Mouse (Mus musculus) embryonic facial prominence, embryonic 12.5 days (tissue): ENCODE data around the gene Arl11. TPM values are rescaled to one million over a fixed set of nuclear protein-coding genes. Genes with fewer than 3 reads are reported as not detected.
A peak's percentile ranks its signal among the peaks of the same experiment; 100 is the strongest.
"Not testable (repeated sequence)": the region's sequence is repeated elsewhere in the genome, so short reads cannot be mapped to it uniquely, and the experiment has no call there.

ENCODE experiments used
- ATAC-seq: fragments of 200-750 bp; cut with Nextera tagmentation; 2 replicates; pipeline ENCODE4 v1.8.0; 2017; ENCODE audit not compliant: insufficient number of reproducible peaks, insufficient read depth, low FRiP score, low TSS enrichment
- H3K27ac ChIP-seq: fragments of 300-500 bp; sonication (generic); 2 replicates; pipeline ENCODE4 v1.5.1; 2016; ENCODE audit warnings: mild to moderate bottlenecking
- H3K27me3 ChIP-seq: fragments of 300-500 bp; sonication (generic); 2 replicates; pipeline ENCODE4 v1.6.1; 2016; ENCODE audit warnings: mild to moderate bottlenecking, moderate library complexity
- H3K36me3 ChIP-seq: fragments of 300-500 bp; sonication (generic); 2 replicates; pipeline ENCODE4 v1.6.1; 2016; ENCODE audit warnings: mild to moderate bottlenecking
- H3K4me1 ChIP-seq: fragments of 300-500 bp; sonication (generic); 2 replicates; pipeline ENCODE4 v1.6.1; 2016
- H3K4me2 ChIP-seq: fragments of 300-500 bp; sonication (generic); replicated peaks from 2 replicates; pipeline ENCODE4 v1.6.1; 2016; ENCODE audit warnings: mild to moderate bottlenecking, moderate library complexity
- H3K4me3 ChIP-seq: fragments of 300-500 bp; sonication (generic); 2 replicates; pipeline ENCODE4 v1.5.1; 2016; ENCODE audit warnings: mild to moderate bottlenecking
- H3K9ac ChIP-seq: fragments of 300-500 bp; sonication (generic); 2 replicates; pipeline ENCODE4 v1.6.1; 2016; ENCODE audit warnings: mild to moderate bottlenecking, moderate library complexity
- H3K9me3 ChIP-seq: fragments of 300-500 bp; sonication (generic); 2 replicates; pipeline ENCODE4 v1.6.1; 2016; ENCODE audit warnings: mild to moderate bottlenecking, moderate library complexity
- WGBS: fragments of 180-500 bp; shearing (Covaris S2); methylation state at CpG from one replicate; pipeline ENCODE4 v1.1.7; 2016; 5-methylcytosine and 5-hydroxymethylcytosine counted together
- polyA plus RNA-seq: library from polyadenylated mRNA; unstranded; fragments of >200 nt; fragmentation: Nextera tagmentation; extraction: Ambion mirVana; gene quantifications from 2 replicates; pipeline ENCODE4 v1.2.1, GENCODE M21; 2016

Arl11 gene
- polyA plus RNA-seq, 1 experiment from 2014 or later = 0.38 TPM

- no peak for ATAC-seq
Observed at GRCm38 (mm10) chr14:61302428-61302827, 7.1 kb upstream of the Arl11 start.

DNA sequence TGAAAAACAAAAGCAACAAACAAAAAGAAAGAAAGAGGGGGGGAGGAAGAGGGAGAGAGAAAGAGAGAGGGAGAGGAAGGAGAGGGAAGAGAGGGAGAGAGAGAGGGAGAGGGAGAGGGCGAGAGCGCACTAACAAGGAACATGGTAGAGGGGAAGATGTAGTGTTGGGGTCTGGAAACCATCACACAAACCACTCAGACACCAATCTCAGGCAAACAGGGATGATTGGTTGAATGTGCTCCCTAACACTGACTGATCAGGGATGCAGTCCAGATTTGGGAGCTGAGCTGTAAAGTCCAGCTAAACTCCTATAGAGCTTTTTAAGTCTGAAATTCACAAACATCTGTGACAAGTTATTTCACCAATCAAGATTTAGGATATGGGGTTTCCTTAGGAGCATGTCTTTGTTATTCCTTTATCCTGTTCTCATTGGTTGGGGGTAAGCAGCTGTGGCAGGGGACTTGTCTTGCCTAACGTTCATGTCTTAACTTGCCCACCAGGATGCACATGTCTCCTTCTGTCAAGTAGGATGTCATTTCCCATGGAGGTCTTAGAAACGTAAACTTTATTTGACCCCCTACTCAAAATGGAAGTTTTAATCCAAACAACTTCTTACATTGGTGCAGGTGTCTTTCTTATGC, 5.5 kb upstream of the Arl11 start:
- no peak overlapping the region for H3K27ac ChIP-seq
- no peak overlapping the region for H3K4me3 ChIP-seq
- no peaks in the 10 kb centered on the region for H3K9me3 ChIP-seq
- no peaks in the 10 kb centered on the region for H3K36me3 ChIP-seq
- WGBS = 62% methylated on average over 4 of the region's 4 CpGs
- no peak overlapping the region for H3K9ac ChIP-seq
- H3K4me1 ChIP-seq = 0 out of 2 replicates have a peak, but pooled peaks cover 4% of the 10 kb centered on the region
- no peak overlapping the region for H3K4me2 ChIP-seq
- ATAC-seq = no peak
- H3K27me3 ChIP-seq = no peaks in the 10 kb centered on the region

More at GRCm38 (mm10) chr14:61302428-61302827, 7.1 kb upstream of the Arl11 start:
- no peak overlapping the region for H3K4me2 ChIP-seq
- no peak overlapping the region for H3K9ac ChIP-seq
- 77% methylated on average over 2 of the region's 2 CpGs for WGBS
- H3K27ac ChIP-seq = no peak overlapping the region
- H3K4me1 ChIP-seq = 0 out of 2 replicates have a peak, but pooled peaks cover 4% of the 10 kb centered on the region
- H3K9me3 ChIP-seq = no peaks in the 10 kb centered on the region
- H3K27me3 ChIP-seq = no peaks in the 10 kb centered on the region
- no peaks in the 10 kb centered on the region for H3K36me3 ChIP-seq
- H3K4me3 ChIP-seq = no peak overlapping the region

- Histone ChIP-seq H3K4me2 (no peak overlapping the region), H3K27ac (no peak overlapping the region), H3K4me3 (no peak overlapping the region), H3K4me1 (peaks cover 5% of the 10 kb centered on the region; the same call in 1 of the 2 replicates), H3K36me3 (no peaks in the 10 kb centered on the region), H3K9ac (no peak overlapping the region), H3K9me3 (no peaks in the 10 kb centered on the region), H3K27me3 (no peaks in the 10 kb centered on the region)
- WGBS = 78% methylated on average over 7 of the region's 7 CpGs
- ATAC-seq = no peak
Observed at GRCm38 (mm10) chr14:61310036-61310772, 651 bp downstream of the Arl11 start.

DNA sequence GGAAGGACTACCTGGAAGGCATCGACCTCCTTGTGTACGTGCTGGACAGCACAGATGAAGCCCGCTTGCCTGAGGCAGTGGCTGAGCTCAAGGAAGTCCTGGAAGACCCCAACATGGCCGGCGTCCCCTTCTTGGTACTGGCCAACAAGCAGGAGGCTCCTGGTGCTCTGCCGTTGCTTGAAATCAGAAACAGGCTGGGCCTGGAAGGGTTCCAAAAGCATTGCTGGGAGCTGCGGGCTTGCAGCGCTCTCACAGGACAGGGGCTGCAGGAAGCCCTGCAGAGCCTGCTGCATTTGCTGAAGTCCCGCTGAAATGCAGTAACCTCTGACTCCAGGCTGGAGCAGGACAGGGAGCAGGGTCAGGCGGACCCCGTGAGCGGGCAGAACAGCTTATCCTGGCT, 1.4 kb downstream of the Arl11 start:
- Histone ChIP-seq H3K36me3 (no peaks in the 10 kb centered on the region), H3K4me3 (no peak overlapping the region), H3K9ac (no peak overlapping the region), H3K4me1 (peaks cover 5% of the 10 kb centered on the region; the same call in 1 of the 2 replicates), H3K27me3 (no peaks in the 10 kb centered on the region), H3K4me2 (no peak overlapping the region), H3K9me3 (no peaks in the 10 kb centered on the region), H3K27ac (no peak overlapping the region)
- WGBS = 56% methylated on average over 12 of the region's 12 CpGs
- no peak for ATAC-seq

GRCm38 (mm10) chr14:61316861-61317260, 7.3 kb downstream of the Arl11 start:
- Histone ChIP-seq H3K9me3 (no peaks in the 10 kb centered on the region), H3K36me3 (no peaks in the 10 kb centered on the region), H3K9ac (no peak overlapping the region), H3K27ac (no peak overlapping the region), H3K4me1 (no peaks in the 10 kb centered on the region), H3K4me2 (no peak overlapping the region), H3K27me3 (no peaks in the 10 kb centered on the region), H3K4me3 (no peak overlapping the region)
- 0 out of 2 replicates have a peak, but pooled peaks have one; percentile 41 for ATAC-seq
- 33% methylated on average over 4 of the region's 4 CpGs for whole genome bisulfite sequencing

DNA sequence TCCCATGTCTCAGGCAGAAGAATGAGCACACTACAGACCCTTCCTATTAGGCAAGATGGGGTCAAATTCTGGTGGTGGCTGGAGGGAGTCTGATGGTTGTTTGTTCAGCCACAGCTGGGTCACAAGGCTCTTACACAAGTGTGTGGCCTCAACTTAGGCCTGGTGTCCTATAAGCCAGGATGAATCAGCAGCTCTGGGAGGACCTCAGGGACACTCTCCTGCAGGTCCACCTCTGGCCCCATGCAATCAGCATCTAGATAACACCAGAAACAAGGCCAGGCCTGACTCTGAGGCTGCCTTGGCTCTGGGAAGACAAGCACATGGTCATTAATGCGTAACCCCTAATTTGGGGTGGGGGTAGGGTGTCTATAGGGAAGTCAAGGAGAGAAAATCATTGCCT, 11.2 kb downstream of the Arl11 start:
- Histone ChIP-seq H3K4me2 (no peak overlapping the region), H3K4me3 (no peak overlapping the region), H3K27ac (no peak overlapping the region), H3K36me3 (no peaks in the 10 kb centered on the region), H3K9me3 (no peaks in the 10 kb centered on the region), H3K27me3 (no peaks in the 10 kb centered on the region), H3K4me1 (no peaks in the 10 kb centered on the region), H3K9ac (no peak overlapping the region)
- ATAC-seq = no peak
- 76% methylated on average over 1 of the region's 1 CpGs for WGBS

GRCm38 (mm10) chr14:61321200-61321599, 11.6 kb downstream of the Arl11 start:
- Histone ChIP-seq H3K4me2 (no peak overlapping the region), H3K4me1 (no peaks in the 10 kb centered on the region), H3K9me3 (no peaks in the 10 kb centered on the region), H3K27ac (no peak overlapping the region), H3K4me3 (no peak overlapping the region), H3K36me3 (no peaks in the 10 kb centered on the region), H3K27me3 (no peaks in the 10 kb centered on the region), H3K9ac (no peak overlapping the region)
- ATAC-seq = no peak
- 79% methylated on average over 4 of the region's 4 CpGs for whole genome bisulfite sequencing

- no peak for ATAC-seq
- 100% methylated on average over 1 of the region's 1 CpGs for WGBS
- no peak overlapping the region for H3K27ac ChIP-seq
- H3K4me1 ChIP-seq = peaks cover 7% of the 10 kb centered on the region; the same call in 1 of the 2 replicates
- H3K4me2 ChIP-seq = no peak overlapping the region
- no peaks in the 10 kb centered on the region for H3K9me3 ChIP-seq
- H3K27me3 ChIP-seq = no peaks in the 10 kb centered on the region
- H3K4me3 ChIP-seq = no peak overlapping the region
- no peak overlapping the region for H3K9ac ChIP-seq
- H3K36me3 ChIP-seq = no peaks in the 10 kb centered on the region
Observed at GRCm38 (mm10) chr14:61322740-61323139, 13.2 kb downstream of the Arl11 start.

DNA sequence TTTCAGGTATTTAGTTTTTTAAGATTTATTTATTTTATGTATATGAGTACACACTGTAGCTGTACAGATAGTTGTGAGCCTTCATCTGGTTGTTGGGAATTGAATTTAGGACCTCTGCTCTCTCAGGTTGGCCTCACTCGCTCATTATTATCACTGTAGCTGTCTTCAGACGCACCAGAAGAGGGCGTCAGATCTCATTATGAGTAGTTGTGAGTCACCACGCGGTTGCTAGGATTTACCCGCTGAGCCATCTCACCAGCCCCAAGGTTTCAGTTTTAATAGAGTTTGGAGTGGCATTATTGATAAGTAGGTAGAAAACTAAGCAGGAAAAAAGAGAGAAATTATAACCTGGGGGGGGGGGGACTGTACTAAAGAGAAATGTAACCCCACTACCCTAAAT, 17.5 kb downstream of the Arl11 start:
- H3K4me2 ChIP-seq, H3K9me3 ChIP-seq, H3K9ac ChIP-seq, H3K36me3 ChIP-seq, H3K27me3 ChIP-seq, H3K27ac ChIP-seq, H3K4me3 ChIP-seq, ATAC-seq: not testable (repeated sequence)
- 21% methylated on average over 6 of the region's 6 CpGs for WGBS
- peaks cover 10% of the 10 kb centered on the region; the same call in 1 of the 2 replicates for H3K4me1 ChIP-seq

GRCm38 (mm10) chr14:61327618-61328450, 18.3 kb downstream of the Arl11 start:
- peak; percentile 54; the same call in 1 of the 2 replicates for ATAC-seq
- peaks cover 10% of the 10 kb centered on the region; the same call in 1 of the 2 replicates for H3K4me1 ChIP-seq
- H3K4me2 ChIP-seq = peak overlapping the region; percentile 43
- no peaks in the 10 kb centered on the region for H3K36me3 ChIP-seq
- H3K4me3 ChIP-seq = peak overlapping the region; percentile 26
- no peaks in the 10 kb centered on the region for H3K27me3 ChIP-seq
- H3K9me3 ChIP-seq = no peaks in the 10 kb centered on the region
- WGBS = 24% methylated on average over 19 of the region's 19 CpGs
- H3K27ac ChIP-seq = no peak overlapping the region
- no peak overlapping the region for H3K9ac ChIP-seq

DNA sequence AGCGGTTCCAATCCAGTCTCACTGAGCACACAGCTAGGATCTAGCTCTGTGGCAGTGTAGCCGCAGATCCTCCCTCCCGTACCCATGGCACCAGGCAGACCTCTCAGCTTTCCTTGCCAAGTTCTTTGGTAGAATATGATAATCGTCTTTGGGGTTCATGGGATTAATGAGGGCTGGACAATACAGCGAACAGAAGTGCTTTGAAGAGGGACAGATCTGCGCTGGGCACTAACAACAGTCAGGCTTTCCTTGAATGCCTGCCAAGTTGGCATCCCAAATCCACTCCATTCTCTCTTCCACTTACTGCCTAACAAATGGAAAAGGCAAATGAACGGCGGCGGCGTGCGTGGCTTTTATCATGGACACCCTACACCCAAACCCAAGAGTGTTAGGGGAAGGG, 21.0 kb downstream of the Arl11 start:
- 88% methylated on average over 11 of the region's 11 CpGs for WGBS

More for the DNA sequence above, 21.0 kb downstream of the Arl11 start:
- H3K36me3 ChIP-seq = no peaks in the 10 kb centered on the region
- no peak overlapping the region for H3K9ac ChIP-seq
- no peak overlapping the region for H3K4me3 ChIP-seq
- H3K9me3 ChIP-seq = no peaks in the 10 kb centered on the region
- no peak overlapping the region for H3K4me2 ChIP-seq
- ATAC-seq = no peak
- peaks cover 10% of the 10 kb centered on the region; the same call in 1 of the 2 replicates for H3K4me1 ChIP-seq
- H3K27ac ChIP-seq = no peak overlapping the region
- H3K27me3 ChIP-seq = no peaks in the 10 kb centered on the region
